Mouse (Mus musculus): ENCODE results near the gene Slc35g2. TPM values are rescaled to one million over a fixed set of nuclear protein-coding genes. Genes with fewer than 3 reads are reported as not detected.
A peak's percentile ranks its signal among the peaks of the same experiment; 100 is the strongest.

Gene Slc35g2
- total RNA-seq, 2 experiments from 2014 or later: 24.9 to 25.1 TPM

DNA sequence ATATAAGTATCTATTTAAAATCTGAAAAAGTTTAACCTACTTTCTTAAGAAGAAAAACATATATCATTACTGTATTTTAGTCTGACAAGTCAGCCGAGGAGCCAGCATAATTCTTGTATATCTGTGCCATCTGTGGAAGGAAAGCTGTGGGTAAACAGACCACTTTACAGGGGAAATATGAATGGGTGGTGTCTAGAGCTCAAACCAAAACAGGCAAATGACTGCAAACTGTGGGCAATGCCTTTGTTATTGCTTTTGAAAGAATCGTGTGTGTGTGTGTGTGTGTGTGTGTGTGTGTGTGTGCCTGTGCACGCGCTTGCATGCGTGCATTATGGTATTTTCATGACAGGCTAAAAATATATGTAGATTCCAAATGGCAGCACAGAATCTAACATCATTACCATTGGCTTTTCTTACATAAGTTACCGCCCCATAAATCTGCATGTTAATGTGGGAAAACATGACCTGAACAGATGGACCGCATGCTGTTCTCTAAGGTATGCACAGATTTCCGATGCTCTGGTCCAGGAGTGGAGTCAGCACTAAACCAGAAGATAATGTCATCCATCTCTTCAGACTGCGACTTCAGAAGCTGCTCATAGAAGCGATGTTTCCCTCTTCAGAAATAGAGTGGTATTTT, 10.5 kb downstream of the Slc35g2 start:
- DNase-seq (ENCODE audit: low spot score in 2 of 2): peak in 1 of 2 experiments; percentile 40

DNA sequence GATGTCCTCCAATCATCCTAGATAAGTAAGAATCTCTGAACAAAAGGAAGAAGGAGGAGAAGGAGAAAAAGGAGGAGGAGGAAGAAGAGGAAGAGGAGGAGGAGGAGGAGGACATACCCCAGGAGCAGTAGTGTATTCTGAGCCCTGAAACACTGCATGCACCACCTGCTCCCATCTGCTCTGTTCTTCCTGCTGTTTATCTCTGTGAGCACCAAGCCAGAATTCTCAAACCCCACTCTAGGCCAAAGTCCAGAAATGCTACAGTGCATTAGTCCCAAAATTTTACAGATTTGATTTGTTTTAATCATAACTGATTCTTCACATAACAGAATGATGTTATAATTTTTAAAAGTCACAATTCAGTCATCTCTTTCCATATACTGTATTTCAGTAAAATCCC, 11.9 kb downstream of the Slc35g2 start:
- DNase-seq (ENCODE audit: low spot score in 2 of 2): no peak

DNA sequence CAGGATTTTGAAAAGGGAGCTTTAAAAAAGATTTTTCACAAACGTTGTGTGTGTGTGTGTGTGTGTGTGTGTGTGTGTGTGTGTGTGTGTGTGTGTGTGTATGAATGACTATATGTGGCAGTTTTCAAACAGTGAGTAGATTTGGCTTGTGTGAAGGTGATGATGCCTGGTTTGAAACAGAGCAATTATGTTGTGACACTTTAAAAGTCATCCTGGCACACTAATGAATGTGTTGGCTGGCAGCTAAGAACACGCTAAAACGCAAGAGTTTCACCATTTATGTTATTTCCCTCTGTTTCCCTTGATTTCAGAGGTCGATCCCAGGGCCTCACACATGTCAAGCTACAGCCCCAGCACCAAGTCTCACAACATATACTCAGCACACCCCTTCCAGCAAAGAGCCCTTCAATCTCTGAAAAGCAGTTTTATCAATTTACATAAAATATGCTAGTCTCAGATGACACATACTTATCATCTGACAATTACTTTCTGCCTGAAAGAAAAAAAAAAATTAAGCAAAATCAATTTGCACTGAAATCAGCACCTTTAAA, 12.8 kb downstream of the Slc35g2 start:
- DNase-seq (ENCODE audit: low spot score in 2 of 2): no peak

DNA sequence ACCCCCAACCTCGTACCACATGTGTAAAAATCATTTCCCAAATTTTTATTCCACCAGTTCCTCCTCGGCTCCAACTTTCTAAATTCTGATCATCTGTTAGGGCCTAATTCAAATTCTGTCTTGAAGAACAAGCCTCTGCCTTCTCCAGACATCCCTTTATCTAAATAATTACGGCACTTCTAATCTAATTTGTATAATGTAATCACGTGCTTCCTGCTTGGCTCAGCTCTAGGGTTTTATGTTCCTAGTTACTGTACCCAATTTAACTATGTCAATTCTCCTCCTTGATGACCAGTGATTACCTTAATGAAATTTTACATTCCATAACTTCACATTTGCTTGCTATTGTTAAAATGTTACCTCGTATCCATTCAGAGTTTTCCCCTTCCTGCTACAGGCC, 15.2 kb downstream of the Slc35g2 start:
- no peak for DNase-seq (ENCODE audit: low spot score in 2 of 2)

DNA sequence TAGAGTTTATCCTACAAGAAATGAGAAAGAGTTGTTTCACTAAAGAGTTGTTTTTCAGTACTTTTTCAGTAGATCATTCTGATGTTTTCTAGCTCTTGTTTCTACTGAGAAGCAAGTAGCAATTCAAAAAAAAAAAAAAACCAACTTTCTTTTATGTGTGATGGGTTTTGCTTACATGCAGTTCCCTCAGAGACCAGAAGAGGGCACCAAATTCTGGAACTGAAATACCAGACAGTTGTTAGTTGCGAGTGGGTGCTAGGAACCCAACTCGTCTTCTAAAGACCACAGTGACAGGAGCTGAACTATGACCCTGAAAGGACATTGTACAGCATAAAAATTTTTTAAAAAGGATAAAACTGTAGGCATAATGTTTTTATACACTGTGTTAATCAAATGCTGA, 22.6 kb downstream of the Slc35g2 start:
- no peak for DNase-seq (ENCODE audit: low spot score in 2 of 2)

DNA sequence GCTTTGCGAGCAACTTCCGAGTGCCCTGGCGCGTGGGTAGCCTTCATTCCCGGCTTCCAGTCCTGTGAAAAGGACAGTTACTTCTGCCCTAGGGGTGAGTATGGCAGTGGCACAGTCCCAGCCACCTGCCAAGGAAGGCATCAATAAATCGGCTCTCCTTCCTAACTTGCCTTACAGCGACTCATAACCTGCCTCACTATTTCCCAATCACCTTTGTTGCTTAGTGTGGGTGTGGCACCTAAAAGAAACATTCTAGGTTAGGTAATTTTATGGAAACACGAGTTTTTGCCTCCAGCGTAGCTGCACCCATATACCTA, 24.3 kb downstream of the Slc35g2 start:
- DNase-seq (ENCODE audit: low spot score in 2 of 2): no peak

DNA sequence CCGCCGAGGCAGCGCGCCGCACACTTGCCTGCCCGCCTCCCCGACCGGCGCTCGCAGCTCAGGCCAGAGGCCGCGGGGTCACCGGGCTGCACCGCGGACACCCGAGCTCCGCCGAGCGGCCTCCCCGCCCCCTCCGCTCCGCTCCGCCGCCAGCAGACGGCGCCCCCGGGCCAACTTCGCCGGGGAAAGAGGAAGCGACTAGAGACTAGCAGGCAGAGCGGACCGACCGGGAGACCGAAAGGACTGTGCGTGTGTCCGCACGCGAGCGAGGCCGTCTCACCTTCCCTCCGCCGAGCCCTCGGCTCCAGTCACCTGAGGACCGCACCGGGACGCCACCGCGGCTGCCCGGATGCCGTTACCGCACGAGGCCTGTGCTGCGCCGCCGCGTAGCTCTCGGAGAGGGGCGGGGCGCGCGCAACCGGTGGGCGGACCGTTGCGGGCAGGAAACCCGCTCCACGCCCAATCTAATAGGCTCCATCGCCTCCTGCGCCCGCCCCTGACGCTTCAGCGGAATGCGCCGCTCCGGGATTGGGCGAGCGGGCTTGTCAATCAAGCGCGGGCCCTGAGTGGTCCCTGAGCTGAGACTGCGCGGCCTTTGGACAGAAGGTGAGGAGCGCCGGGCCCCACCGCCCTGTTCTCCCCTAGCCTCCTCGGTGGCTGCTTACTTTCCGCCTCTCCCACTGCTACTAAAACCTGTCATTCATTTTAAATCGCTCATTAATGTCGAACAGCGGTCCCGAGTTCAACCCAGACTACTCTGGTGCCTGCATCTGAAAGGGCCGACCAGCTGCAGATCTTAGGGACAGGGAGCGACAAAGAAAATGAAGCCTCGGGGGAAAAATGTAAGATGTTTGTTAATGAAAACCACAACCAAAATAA, 24.9 kb downstream of the Slc35g2 start, which contains the start of gene Nck1:
TSS of gene Nck1 (minus strand) at position 420 of the 879 bp plus-strand sequence.
- peak; percentile 99 to 100 for DNase-seq (ENCODE audit: low spot score in 2 of 2)

DNA sequence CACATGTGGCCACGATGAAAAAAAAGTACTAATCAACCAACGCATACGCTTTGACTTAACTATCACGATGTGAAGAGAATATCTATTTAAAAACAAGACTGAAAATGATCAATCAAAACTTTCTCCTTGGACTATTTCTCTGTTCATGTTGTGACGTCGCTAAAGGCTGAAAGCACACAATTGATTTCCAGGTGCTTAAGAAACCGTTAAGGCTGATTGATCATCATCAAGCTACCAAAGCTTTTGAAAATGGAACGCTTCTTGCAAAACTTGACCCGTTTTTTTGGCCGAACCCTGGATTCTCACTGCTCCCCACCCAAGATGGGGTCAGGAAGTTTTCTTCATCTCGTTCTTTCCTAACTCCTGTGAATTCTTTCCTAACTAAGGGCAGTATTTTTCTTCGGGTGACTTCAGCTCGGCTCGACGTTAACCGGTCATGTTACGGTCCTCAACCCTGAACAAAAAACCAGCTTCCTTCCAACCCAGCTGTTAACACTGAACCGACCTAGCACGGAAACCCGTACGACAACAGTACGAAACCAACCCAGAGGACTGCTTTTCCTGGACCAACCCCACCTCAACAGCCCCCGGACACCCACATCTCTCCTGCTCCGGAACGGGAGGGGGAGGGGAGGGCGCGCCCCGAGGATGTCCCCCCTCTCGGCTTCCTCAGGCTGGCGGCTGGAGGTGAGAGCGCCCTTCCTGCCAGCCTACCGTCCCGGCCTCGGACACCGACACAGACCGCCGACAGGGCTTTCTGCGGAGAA, 25.8 kb downstream of the Slc35g2 start:
- DNase-seq (ENCODE audit: low spot score in 2 of 2): no peak

DNA sequence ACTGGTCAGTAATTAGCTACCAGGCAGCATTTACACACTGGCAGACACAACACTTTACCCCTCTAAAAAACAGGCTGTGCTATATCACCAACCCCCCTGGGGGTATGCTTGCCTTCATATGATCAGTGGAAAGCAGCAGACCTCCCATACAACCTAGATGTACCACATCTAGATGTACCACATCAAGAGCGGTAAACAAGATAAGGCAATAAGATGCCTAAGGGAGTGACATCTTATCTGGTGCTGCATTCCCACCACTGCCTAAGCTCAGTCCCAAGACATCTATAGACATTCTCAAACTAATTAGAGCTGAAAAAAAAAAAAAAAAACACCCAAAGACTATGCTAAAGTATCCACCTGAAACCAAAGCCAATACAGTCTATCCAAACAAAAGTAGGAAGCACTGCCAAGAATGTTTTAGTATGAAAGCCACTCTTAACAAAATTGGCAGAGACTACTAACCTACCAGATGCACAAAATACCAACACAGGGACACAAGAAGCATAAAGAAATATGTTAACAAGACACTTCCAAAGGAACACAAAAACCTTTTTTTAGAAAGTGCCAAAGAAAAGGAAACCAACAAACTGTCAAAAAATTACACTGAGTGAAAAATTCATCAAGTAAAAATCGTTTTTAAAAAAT, 35.1 kb downstream of the Slc35g2 start:
- no peak for DNase-seq (ENCODE audit: low spot score in 2 of 2)

DNA sequence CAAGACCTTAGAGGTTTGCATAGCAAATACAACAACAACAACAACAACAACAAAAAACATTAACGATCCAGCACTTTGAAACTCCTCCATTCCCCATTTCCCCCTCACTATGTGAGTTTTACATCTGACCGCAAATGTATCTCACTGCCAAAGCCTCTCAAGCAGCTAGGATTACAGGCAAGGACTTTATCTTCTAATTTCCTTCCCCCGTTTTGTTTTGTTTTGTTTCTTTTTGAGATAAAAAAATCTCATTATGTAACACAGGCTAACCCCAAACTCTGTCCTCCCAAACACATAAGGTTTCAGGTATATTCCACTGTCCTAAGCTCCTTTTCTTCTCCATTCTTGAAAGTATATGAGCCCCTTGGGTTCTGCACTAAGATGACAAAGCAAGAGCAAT, 36.2 kb downstream of the Slc35g2 start:
- no peak for DNase-seq (ENCODE audit: low spot score in 2 of 2)

DNA sequence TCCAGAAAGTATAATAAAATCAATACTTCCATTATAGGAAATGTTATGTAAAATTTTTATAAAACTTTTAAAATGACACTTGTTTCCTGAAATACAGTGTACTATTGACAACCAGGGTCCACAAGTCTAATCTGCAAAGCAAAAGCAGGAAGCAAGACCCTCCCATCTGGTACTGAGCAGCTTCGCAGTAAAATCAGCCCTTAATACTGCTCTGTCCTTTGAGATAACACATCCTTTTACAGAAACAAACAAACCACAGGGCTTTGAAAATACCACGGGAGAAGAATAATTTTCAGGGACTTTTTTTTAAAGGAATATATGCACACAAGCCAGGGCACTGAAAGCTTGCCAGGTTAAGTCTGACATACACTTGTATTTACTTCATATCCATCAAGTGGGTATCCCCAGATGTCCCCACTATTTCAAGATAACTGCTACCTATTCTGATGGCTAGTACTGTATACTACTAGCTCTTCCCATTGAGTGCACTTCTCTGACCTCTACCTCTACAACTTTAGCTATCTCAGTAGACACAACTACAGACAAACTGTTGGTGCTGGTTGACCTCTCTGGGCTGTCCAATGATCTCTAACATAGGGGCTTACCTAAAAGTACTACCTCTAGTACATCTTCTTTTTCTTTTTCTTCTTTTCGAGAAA, 37.9 kb downstream of the Slc35g2 start:
- DNase-seq (ENCODE audit: low spot score in 2 of 2): no peak

DNA sequence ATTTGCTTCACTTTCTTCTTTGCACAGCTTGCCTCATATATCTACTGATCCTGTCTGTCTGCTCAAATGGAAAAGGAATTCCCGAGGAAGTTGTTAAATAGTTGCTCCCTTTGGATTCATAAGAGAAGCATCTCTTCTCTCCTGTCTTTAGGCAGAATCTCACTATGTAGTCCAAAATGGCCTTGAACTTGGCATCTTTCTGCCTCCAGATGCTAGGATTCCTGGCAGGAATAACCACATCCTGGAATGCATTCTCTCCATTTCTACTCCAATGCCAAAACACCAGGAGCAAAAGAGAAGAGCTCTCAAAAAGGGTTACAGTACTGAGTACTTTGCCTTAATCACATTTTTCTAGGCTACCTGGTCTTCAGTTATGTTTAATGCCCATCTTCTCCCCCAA, 39.6 kb downstream of the Slc35g2 start:
- no peak for DNase-seq (ENCODE audit: low spot score in 2 of 2)

DNA sequence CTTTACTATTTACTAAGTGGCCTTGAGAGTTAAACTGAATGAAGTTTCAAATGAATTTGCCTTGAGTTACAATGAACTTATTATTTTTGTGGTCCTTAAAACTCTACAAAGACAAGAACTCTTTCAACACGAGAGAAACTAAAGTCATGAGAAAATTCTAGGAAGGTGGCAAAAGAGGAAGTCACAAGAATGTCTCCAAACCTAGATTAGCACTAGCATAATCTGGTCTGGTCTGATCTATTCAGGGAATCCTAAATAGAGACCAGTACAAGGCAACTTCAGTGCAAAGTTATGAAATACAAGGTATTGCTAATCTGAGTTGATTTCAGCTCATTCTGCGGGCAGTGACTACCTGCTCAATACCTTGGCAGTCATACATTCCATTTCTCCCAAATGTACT, 45.7 kb downstream of the Slc35g2 start:
- no peak for DNase-seq (ENCODE audit: low spot score in 2 of 2)

DNA sequence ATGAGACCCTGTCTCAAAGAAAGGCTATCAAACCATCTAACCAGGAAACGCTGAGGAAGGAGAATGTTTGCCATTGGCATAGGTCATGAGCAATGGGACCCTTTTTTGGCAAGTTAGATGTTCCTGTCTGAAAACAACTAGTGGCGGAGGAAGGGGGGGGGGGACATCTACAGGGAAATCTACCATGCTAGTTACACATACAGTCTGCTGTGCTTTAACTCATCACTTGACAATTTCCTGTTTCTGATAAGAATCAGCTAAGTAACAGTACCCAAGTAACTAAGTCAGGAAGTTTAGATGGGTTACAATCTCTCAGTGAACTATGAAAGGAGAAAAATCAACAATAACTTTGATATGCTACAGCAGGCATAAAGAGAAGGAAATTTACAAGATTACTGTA, 48.9 kb downstream of the Slc35g2 start:
- DNase-seq (ENCODE audit: low spot score in 2 of 2): no peak

DNA sequence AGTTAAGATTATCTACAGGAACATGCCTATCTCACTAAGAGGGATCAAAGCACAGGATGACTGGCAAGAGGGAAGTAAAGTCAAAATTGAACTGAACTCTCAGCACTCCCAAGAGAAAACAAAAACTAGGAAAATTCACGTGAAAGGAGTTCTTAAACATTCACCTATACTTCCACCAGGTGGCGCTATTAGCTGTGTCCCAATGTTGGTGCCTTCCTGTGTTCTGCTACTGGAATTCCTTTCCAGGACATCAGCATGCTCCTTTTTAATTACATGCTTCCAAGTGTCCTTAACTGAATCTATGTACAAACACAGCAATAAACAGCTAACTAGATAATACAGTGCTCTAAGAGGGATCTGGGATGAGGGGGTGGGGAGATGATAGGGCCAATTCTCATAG, 50.3 kb downstream of the Slc35g2 start:
- peak; percentile 29 to 64 for DNase-seq (ENCODE audit: low spot score in 2 of 2)

DNA sequence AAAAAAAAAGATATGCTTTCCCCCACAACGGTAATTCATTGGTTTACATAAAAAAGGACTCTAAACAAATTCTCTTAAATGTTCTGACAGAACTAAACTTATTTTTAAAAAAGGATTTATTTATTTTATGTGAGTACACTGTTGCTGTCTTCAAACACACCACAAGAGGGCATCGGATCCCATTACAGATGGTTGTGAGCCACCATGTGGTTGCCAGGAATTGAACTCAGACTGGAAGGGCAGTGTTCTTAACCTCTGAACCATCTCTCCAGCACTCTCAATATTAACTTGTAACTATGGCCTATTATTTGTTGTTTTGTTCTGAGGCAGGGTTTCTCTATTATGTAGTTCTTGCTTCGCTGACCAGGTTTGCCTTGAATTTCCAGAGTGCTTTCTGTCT, 50.9 kb downstream of the Slc35g2 start:
- DNase-seq (ENCODE audit: low spot score in 2 of 2): no peak

DNA sequence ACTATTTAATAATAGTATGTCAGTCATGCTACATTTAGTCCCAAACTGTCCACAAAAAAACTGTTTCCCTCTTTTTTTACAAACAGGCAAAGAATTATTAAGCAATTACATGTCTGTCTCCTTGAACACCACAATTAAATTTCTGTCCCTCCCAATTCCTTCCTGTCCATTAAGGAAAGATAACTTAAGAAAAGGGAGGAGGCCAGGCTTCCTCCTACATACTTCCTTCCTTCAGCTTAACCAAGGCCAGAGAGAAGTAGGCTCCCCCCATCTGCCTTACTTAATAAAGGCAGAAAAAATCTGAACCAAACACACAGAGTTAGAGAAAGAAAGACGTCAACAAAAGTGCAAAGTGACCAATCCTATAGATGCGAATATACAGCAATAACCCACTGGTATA, 63.3 kb downstream of the Slc35g2 start:
- DNase-seq (ENCODE audit: low spot score in 2 of 2): no peak

DNA sequence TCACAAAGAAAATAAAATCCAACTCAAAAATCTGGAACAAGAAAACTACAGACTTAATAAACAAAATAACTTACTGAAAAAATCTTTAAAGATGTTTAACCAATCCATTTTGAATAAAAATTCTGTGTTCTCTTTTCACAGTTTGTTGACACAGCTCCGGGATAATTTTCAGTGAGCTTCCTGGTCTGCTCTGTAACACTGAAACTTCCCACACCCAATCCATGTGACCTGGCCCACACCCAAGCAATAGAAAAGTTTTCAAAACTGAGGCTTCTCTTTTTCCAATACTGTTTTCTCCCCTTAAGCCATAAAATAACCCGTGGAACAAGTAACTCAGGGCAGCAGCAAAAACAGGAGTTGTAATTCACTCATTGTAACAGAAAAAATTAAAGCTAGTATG, 64.2 kb downstream of the Slc35g2 start:
- no peak for DNase-seq (ENCODE audit: low spot score in 2 of 2)

DNA sequence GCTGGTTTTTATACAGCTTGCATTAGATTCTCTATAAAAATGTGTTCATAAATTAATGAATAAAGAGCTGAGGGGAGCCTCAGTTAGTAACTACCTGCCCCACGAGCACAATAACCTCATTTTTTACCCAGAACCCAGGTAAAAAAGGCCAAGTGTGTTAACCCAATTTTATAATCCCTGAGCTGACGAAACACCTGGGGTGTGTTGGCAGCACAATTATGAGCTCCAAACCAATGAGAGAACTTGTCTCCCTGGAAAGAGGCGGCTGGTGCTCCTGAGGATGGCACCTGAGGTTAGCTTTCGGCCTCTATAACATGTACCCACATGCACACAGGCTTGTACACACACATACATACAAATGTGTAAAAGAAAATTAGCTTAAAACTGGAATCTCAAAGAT, 65.4 kb downstream of the Slc35g2 start:
- no peak for DNase-seq (ENCODE audit: low spot score in 2 of 2)

All from left cerebral cortex, adult 18-20 months (tissue).